Mouse (Mus musculus): ENCODE data around the gene Vrk3.

DNA sequence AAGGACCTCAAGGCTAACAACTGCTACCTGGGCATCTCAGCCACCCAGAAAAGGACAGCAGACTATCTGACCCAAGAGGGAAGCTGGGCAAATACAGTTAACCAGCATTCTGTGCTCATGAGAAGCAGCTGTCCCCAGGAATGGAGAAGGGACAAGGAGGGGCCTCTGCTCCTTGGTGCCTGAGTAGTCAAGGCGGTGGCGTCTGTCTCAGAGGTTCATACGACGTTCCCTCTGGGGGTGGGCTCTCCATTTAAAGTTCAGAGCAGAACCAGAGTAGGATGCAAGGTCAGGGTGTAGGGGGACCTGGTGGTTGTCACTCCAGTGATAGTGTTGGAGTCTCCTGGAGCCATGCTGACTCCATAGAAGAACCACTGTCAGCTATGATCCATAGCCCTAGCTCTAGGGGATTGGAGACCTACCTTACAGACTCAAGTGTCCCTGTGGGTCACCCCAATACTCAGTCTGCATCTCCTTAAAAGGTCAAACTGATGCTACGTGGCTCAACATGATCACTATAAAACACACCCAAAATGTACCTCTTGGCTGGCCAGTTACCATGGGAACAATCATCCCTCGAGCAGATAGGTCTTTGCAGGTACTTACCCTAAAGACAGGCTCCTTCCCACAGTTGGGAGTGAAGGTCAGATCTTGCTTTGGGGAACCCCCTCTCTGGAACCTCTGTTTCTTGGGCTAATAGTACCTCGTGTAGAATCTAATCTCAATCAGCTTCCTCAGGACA, 62.8 kb downstream of the Vrk3 start:
- TF ChIP-seq CTCF (conservative IDR thresholded peaks at IDR 0.05; ENCODE audit: insufficient read depth, insufficient read length, low read depth, low read length) (no peak), POLR2A (IDR thresholded peaks at IDR 0.05; ENCODE audit: low read depth, low read length) (no peak)
